Mouse (Mus musculus) CD4-positive, CD25-positive, alpha-beta regulatory T cell, adult 2 months (primary cell): ENCODE measurements around the gene Amy2a1.
"Not testable (repeated sequence)": the region's sequence is repeated elsewhere in the genome, so short reads cannot be mapped to it uniquely, and the experiment has no call there.

Source experiments
- DNase-seq: peaks from one replicate; pipeline ENCODE4 v3.0.0-alpha.2; 2012; ENCODE audit warnings: low read depth, low spot score

Amy2a1 gene

GRCm38 (mm10) chr3:113532328-113532727 lies at the start of gene Amy2a1:
Amy2a1 (minus strand) TSS chr3:113532428.
- DNase-seq: not testable (repeated sequence)

- no peak for DNase-seq
Measured at GRCm38 (mm10) chr3:113574578-113574977, 42.4 kb upstream of the Amy2a1 start.

- no peak for DNase-seq
Measured at GRCm38 (mm10) chr3:113574138-113574537, 41.9 kb upstream of the Amy2a1 start.

- DNase-seq: no peak
Measured at GRCm38 (mm10) chr3:113572158-113572557, 39.9 kb upstream of the Amy2a1 start.

- no peak for DNase-seq
Measured at GRCm38 (mm10) chr3:113539692-113540091, 7.5 kb upstream of the Amy2a1 start.
